Mouse (Mus musculus): Measurements from ENCODE around the gene Adh1.

Gene Adh1

GRCm38 (mm10) chr3:138260721-138261669 lies at the start of gene Adh1:
Gene Adh1, plus strand, starts transcription at chr3:138260991.
- DNase-seq (ENCODE audit: low read depth), result no peak

- no peak for DNase-seq (ENCODE audit: low read depth)
Observed at GRCm38 (mm10) chr3:138212431-138212951, 48.3 kb upstream of the Adh1 start.

- no peak for DNase-seq (ENCODE audit: low read depth)
Observed at GRCm38 (mm10) chr3:138215395-138215989, 45.3 kb upstream of the Adh1 start.

- no peak for DNase-seq (ENCODE audit: low read depth)
Observed at GRCm38 (mm10) chr3:138216091-138216490, 44.7 kb upstream of the Adh1 start.

- DNase-seq (ENCODE audit: low read depth), result no peak
Observed at GRCm38 (mm10) chr3:138217631-138218264, 43.0 kb upstream of the Adh1 start, which contains the start of gene Adh7. Gene Adh7, plus strand, starts transcription at chr3:138217760.

GRCm38 (mm10) chr3:138221116-138221515 lies 39.7 kb upstream of the Adh1 start:
- no peak for DNase-seq (ENCODE audit: low read depth)

- DNase-seq (ENCODE audit: low read depth), result no peak
Observed at GRCm38 (mm10) chr3:138222511-138222910, 38.3 kb upstream of the Adh1 start.

GRCm38 (mm10) chr3:138222952-138223351 lies 37.8 kb upstream of the Adh1 start:
- DNase-seq (ENCODE audit: low read depth), result peak; percentile 51

GRCm38 (mm10) chr3:138224363-138224954 lies 36.3 kb upstream of the Adh1 start:
- no peak for DNase-seq (ENCODE audit: low read depth)

- no peak for DNase-seq (ENCODE audit: low read depth)
Observed at GRCm38 (mm10) chr3:138225331-138225730, 35.5 kb upstream of the Adh1 start.

GRCm38 (mm10) chr3:138225853-138226252 lies 34.9 kb upstream of the Adh1 start:
- DNase-seq (ENCODE audit: low read depth), result no peak

- no peak for DNase-seq (ENCODE audit: low read depth)
Observed at GRCm38 (mm10) chr3:138226476-138226875, 34.3 kb upstream of the Adh1 start.

GRCm38 (mm10) chr3:138227082-138227481 lies 33.7 kb upstream of the Adh1 start:
- DNase-seq (ENCODE audit: low read depth), result no peak

- DNase-seq (ENCODE audit: low read depth), result no peak
Observed at GRCm38 (mm10) chr3:138227782-138228181, 33.0 kb upstream of the Adh1 start.

GRCm38 (mm10) chr3:138229448-138229847 lies 31.3 kb upstream of the Adh1 start:
- DNase-seq (ENCODE audit: low read depth), result no peak

GRCm38 (mm10) chr3:138230266-138230665 lies 30.5 kb upstream of the Adh1 start:
- DNase-seq (ENCODE audit: low read depth), result no peak

- no peak for DNase-seq (ENCODE audit: low read depth)
Observed at GRCm38 (mm10) chr3:138231531-138231930, 29.3 kb upstream of the Adh1 start.

GRCm38 (mm10) chr3:138236546-138237163 lies 24.1 kb upstream of the Adh1 start:
- DNase-seq (ENCODE audit: low read depth), result no peak

- DNase-seq (ENCODE audit: low read depth), result no peak
Observed at GRCm38 (mm10) chr3:138238046-138238445, 22.7 kb upstream of the Adh1 start.

- no peak for DNase-seq (ENCODE audit: low read depth)
Observed at GRCm38 (mm10) chr3:138239461-138239860, 21.3 kb upstream of the Adh1 start.

GRCm38 (mm10) chr3:138240411-138240810 lies 20.4 kb upstream of the Adh1 start:
- DNase-seq (ENCODE audit: low read depth), result no peak

- no peak for DNase-seq (ENCODE audit: low read depth)
Observed at GRCm38 (mm10) chr3:138240942-138241341, 19.8 kb upstream of the Adh1 start.
